Mouse (Mus musculus): ENCODE measurements around the gene Cblb.

- TF ChIP-seq CTCF (IDR thresholded peaks at IDR 0.05; ENCODE audit: low read depth): peak; percentile 40
- no peak for TF ChIP-seq EP300 (IDR thresholded peaks at IDR 0.05; ENCODE audit: low read depth)
Observed at GRCm38 (mm10) chr16:52189103-52189502, 158.1 kb downstream of the Cblb start.

Data from liver, postnatal 0 days (tissue).